Mouse (Mus musculus) activated CD4-positive, CD25-positive, alpha-beta regulatory T cell, adult 4 months (primary cell): ENCODE data around the gene Gm16253. TPM values are rescaled to one million over a fixed set of nuclear protein-coding genes. Genes with fewer than 3 reads are reported as not detected.
"Not testable (repeated sequence)": the region's sequence is repeated elsewhere in the genome, so short reads cannot be mapped to it uniquely, and the experiment has no call there.

Experiments used
- ATAC-seq: one replicate; pipeline ENCODE4 v1.8.0; 2017
- polyA plus RNA-seq, 2 experiments: library from polyadenylated mRNA; unstranded; fragments of 100-300 nt; shearing (Covaris generic); gene quantifications; one replicate each; pipeline ENCODE4 v1.2.1; 2017

Gm16253 gene
- polyA plus RNA-seq, 2 experiments from 2014 or later, result not detected

- ATAC-seq, result no peak
These were observed 22.2 kb downstream of the Gm16253 start for GRCm38 (mm10) chr3:96599069-96599393.

DNA sequence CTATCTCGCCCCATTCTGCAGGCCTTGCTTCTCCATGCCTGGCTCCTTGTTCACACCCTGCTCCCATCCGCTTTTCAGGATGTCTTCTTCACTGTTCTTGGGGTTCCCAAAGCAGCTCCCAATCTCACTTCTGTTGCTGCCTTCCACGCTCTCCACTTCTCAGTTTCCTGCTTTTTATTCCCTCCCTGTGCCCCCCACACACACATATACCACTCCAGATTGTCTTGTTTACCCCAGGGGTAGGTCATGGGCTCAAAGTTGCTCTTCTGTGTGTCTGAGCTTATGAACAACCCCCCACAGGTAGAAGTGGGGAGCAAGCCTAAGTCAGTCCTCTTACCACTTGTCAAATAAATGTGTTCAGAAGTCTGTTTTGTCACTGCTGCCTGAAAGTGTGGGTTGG is 22.6 kb downstream of the Gm16253 start:
- ATAC-seq, result no peak

DNA sequence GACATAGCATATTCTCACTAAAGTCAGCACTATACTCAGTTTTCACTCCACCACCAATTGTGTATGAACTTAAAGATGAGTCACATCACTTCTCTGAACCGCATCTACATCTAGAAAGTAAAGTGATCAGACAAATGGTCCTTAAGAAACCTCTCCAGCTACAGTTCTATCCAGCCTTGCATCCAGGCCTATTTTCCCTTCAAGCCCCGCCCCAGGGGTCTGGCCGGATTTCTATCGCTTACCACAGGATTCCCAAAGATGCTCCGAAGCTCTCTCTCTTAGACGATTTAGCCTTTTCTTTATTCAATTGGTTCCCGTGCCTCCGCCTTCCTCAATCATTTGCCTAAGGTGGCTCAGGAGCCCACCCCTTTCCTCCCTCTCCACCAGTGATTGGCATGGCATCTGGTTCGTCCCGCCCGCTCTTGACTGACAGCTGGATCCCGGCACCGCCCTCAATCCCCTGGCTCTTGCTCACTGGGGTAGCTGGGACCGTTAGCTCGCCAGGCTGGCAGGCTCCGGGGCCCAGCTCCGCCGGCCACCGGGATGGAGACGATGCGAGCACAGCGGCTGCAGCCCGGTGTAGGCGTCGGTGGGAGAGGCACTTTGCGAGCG is 24.0 kb downstream of the Gm16253 start, which contains the start of gene Lix1l:
Gene Lix1l (plus strand): TSS at position 511 of the 612 bp plus-strand sequence.
- peak; percentile 94 for ATAC-seq

DNA sequence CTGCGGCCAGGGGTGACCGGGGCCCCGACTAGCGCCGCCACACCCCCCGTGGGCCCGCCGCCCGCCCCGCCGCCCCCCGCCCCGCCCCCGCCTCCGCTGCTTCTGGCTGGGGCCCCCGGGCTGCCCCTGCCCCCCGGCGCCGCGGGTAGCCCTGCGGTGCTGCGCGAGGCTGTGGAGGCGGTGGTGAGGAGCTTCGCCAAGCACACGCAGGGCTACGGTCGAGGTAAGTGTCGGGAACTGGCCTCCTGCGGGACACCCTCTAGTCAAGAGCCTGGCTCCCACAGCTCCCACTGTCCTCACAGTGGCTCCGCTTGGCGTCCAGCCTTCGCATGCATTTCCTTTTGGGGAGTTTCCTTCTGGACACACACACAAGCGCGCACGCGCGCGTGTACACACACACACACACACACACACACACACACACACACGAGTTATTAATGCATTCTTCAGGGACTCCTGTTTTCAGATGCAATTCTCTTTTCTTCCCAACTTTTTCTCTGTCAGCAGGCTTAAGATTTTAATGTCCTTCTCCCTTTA is 24.5 kb downstream of the Gm16253 start:
- no peak for ATAC-seq

GRCm38 (mm10) chr3:96601941-96602703 is 25.3 kb downstream of the Gm16253 start:
- no peak for ATAC-seq

GRCm38 (mm10) chr3:96602704-96603084 is 25.9 kb downstream of the Gm16253 start:
- ATAC-seq, result no peak

DNA sequence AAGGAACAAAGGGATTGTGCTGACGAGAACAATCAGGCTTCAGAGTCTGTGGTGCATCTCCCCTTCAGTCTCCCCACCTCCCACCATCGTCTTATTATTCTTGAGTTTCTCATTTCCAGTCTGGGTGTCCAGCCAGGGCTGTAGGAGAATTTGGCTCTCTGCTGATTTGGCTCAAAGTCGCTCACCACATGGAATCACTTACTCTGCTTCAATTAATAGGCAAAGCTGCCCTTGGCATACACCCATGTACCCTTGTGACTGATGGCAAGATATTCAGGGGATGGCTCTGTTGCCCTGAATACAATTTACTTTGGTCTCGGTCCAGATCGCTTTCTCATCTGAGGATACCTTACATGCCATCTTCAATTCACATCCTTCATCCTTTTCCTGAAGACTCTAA is 26.5 kb downstream of the Gm16253 start:
- no peak for ATAC-seq

DNA sequence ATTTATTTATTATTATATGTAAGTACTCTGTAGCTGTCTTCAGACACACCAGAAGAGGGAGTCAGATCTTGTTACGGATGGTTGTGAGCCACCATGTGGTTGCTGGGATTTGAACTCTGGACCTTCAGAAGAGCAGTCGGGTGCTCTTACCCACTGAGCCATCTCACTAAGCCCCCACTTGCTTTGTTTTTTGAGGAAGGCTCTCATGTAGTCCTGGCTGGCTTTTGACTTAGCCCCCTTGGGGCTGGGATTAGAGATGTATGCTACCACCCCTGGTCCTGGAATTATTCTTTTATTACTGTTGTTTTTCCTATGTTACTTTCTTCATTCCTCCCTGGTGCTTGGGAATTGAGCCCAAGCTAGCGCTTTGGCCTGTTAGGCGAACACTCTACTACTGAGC is 29.2 kb downstream of the Gm16253 start:
- ATAC-seq, result not testable (repeated sequence)

GRCm38 (mm10) chr3:96606618-96607017 is 29.8 kb downstream of the Gm16253 start:
- ATAC-seq, result no peak

- ATAC-seq, result no peak
These were observed 41.2 kb downstream of the Gm16253 start for GRCm38 (mm10) chr3:96617941-96618340.

DNA sequence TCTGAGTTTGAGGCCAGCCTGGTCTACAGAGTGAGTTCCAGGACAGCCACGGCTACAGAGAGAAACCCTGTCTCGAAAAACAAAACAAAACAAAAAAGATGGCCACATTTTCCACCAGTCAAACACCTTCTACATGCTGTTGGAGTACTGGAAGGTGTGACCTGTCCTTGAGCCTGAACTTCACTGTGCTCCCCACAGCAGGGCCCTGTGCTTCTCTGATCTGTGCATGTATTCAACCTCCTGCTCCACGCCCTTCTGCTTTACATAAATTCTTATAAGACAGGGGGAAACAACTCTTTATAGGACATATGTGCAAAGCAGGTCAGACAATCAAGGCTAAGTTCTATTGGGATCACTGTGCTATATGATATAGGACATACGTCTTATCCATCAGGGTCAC is 46.4 kb downstream of the Gm16253 start:
- no peak for ATAC-seq

DNA sequence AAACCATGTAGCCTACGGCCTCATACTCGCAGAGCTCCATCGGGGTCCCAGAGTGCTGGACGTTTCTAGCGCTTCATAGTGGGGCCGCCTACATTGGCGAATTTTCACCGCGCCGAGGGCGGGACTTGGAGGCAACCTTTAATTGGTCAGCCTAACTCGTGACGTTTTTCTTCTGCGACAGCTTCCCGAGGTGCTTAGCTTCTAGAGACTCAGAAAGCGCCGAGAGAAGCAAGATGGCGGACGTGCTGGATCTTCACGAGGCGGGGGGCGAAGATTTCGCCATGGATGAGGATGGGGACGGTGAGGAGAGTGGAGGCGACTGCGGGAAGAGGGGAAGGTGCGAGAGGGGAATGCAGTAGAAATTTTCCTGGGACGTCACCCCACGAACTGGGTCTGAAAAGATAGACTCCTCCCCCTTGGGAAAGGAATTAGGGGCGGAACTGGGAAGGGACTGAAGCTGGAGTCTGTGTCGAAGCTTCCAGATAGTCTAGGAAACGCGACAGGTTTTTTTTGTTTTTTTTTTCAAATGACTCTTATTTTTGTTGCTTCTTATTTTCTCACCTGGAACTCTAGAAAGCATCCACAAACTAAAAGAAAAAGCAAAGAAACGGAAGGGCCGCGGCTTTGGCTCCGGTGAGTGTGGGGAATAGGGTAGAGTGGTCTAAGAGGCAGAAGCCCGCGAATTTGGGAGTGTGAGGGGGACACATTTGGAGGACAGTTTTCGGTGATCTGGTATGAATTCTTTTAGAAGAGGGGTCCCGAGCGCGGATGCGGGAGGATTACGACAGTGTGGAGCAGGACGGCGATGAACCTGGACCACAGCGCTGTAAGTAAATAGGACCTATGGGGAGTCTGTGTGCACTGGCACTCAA is 53.2 kb downstream of the Gm16253 start, which contains the start of gene Rbm8a:
Gene Rbm8a (plus strand): TSS at position 205 of the 872 bp plus-strand sequence.
- ATAC-seq, result peak; percentile 99

Other genes with a start within 250 kb of the Gm16253 start
- gene BC107364, start 124.7 kb upstream of the Gm16253 start, polyA plus RNA-seq, result under 1 TPM in 1 of 2 experiments, not detected in 1; 0.32 TPM
- not detected for gene Hfe2, start 51.8 kb upstream of the Gm16253 start, polyA plus RNA-seq
- 100 to 1,000 TPM; 276 to 326 TPM for gene Txnip, start 19.0 kb upstream of the Gm16253 start, polyA plus RNA-seq
- gene Polr3gl, start 17.2 kb downstream of the Gm16253 start, polyA plus RNA-seq, result 10 to 100 TPM; 25.1 to 35.6 TPM
- not detected for gene Ankrd34a, start 19.7 kb downstream of the Gm16253 start, polyA plus RNA-seq
- under 1 TPM; 0.09 to 0.14 TPM for gene Lix1l, start 24.2 kb downstream of the Gm16253 start, polyA plus RNA-seq
- gene Rbm8a, start 52.9 kb downstream of the Gm16253 start, polyA plus RNA-seq, result 100 to 1,000 TPM in 1 of 2 experiments, 10 to 100 TPM in 1; 98.9 to 135 TPM
- 10 to 100 TPM; 43.5 to 45.8 TPM for gene Pex11b, start 58.4 kb downstream of the Gm16253 start, polyA plus RNA-seq
- gene Gm42957, start 58.5 kb downstream of the Gm16253 start, polyA plus RNA-seq, result under 1 TPM in 1 of 2 experiments, not detected in 1; 0.09 TPM
- under 1 TPM in 1 of 2 experiments, not detected in 1; 0.12 TPM for gene Itga10, start 68.6 kb downstream of the Gm16253 start, polyA plus RNA-seq
- gene Ankrd35, start 93.1 kb downstream of the Gm16253 start, polyA plus RNA-seq, result under 1 TPM in 1 of 2 experiments, not detected in 1; 0.13 TPM
- gene Pias3, start 119.4 kb downstream of the Gm16253 start, polyA plus RNA-seq, result 10 to 100 TPM; 30.8 to 41.5 TPM
- gene Nudt17, start 131.6 kb downstream of the Gm16253 start, polyA plus RNA-seq, result 1 to 10 TPM; 1.1 to 1.4 TPM
- 10 to 100 TPM; 67.6 to 69.6 TPM for gene Polr3c, start 150.6 kb downstream of the Gm16253 start, polyA plus RNA-seq
- 10 to 100 TPM; 62.2 to 68.7 TPM for gene Rnf115, start 150.7 kb downstream of the Gm16253 start, polyA plus RNA-seq